Mouse (Mus musculus) thymus, postnatal 25 days (tissue): ENCODE measurements around the gene Plrg1.

ENCODE experiments used
- DNase-seq: peaks from one replicate; pipeline ENCODE4 v3.0.0; 2022

Plrg1 gene

DNA sequence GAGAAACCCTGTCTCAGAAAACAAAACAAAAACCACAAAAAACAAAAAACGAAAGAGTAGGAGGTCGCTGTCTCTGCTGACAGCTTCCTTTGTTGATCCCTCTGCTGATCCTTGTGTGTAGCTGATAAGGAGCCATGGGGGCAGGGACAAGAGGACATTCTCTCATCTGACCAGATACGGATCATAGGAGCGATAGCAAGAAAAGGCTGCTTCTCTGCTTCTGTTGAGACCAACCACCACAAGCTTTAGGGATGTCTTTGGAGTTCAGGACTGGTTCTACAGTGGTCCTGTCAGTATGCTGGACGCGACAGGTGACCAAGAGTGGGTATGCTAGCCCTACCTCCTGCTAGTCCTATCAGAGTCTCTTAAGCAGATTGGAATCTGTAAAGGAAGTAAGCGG is 2.2 kb upstream of the Plrg1 start:
- DNase-seq: no peak

- DNase-seq: peak; percentile 6
Observed at GRCm38 (mm10) chr3:83053758-83054157, 1.6 kb upstream of the Plrg1 start.

- no peak for DNase-seq
Observed at GRCm38 (mm10) chr3:83054759-83055158, 563 bp upstream of the Plrg1 start.

- no peak for DNase-seq
Observed at GRCm38 (mm10) chr3:83057046-83057445, 1.7 kb downstream of the Plrg1 start.

DNA sequence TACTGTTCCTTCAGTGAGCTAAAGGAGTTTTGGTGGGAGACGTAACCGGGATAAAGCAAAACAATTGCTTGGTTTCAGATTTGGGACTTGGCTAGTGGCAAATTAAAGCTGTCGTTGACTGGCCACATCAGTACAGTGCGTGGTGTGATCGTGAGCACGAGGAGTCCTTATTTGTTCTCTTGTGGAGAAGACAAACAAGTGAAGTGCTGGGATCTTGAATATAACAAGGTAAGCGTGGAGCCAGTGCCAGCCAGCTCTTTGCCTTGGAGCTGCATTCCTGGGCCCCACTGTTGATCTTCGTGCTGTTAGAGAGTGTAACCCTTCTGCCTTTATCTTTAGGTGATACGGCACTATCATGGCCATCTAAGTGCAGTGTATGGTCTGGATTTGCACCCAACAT is 12.6 kb downstream of the Plrg1 start:
- DNase-seq: no peak

GRCm38 (mm10) chr3:83068869-83069268 is 13.5 kb downstream of the Plrg1 start:
- DNase-seq: no peak

DNA sequence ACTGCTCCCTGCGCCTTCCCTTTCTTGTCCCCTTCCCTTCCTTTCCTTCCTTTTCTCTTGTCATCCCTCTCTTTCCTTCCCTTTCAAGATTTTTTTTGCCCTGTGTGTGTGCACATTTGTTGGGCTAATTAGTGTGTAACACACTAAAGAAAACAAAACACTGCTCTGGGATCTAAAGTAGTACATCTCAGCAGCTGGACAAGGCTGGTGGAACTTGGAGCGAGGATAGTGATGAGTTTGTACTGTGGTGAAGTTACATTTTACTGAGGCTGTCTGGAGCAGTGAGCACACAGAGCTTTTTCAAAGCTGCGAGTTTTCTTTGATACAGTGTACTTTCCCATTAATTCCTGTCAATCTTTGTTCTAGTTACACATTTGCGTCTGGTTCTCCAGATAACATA is 14.9 kb downstream of the Plrg1 start:
- no peak for DNase-seq

DNA sequence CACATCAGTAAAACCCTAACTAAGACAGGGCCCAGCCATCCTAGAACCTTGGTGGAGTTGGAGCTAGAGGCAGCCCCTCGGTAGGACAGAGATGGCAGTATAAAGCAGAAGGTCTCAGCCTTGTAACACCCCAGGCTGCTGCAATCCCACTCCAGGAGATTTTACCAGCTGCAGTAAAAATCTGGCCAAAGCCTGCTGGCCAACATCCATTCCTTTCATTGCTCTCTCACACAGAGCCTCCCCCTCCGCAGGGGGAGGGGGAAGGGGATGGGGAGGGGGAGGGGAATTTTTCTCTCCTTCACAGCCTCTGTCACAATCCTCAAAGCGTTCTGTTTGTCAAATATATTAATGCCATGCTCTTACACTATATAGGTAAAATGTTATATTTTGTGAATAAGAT is 21.2 kb downstream of the Plrg1 start:
- no peak for DNase-seq

- DNase-seq: peak; percentile 55
Observed at GRCm38 (mm10) chr3:83080567-83081055, 25.3 kb downstream of the Plrg1 start.

DNA sequence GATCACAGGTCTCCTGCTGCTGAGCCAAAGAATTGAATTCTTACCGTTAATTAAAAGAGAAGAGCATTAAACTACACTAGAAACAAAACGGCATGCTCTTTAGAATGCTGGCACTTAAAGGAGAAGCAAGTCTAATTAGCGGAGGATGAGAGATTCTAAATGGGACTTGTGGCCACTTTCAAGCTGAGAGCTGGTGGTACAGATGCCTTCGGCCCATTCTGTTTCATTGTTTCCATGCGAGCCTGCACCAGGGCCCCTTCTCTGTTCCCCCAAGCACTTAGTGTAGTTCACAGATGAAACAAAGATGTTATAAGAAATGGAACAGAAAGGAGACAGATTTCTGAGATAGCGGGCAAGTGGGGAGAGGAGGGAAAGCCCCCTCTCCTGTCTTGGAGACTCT is 42.3 kb downstream of the Plrg1 start:
- DNase-seq: no peak

DNA sequence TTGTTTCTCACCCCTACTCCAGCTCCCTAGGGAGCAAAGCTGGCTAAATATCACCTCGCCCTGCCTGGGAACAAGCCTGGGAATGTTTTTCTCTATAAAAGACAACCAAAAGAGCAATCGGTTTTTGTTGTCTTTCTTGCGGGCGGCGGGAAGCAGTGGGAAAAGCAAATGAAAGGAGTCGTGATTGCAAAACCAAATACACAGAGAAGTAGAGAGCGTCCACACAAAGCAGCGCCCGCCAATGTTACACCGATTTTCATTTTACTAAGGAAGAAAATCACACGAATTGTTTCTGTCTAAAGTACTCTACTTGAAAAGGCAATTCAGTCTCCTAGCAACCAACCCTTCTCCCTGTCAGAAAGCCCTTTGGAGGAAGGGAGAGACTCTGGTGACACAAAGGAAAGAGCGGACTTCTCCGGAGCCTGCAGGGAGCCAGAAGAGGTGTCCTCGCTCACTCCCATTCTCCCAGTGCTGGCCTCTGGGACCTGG is 43.3 kb downstream of the Plrg1 start:
- DNase-seq: no peak

- DNase-seq: no peak
Observed at GRCm38 (mm10) chr3:83099139-83099538, 43.8 kb downstream of the Plrg1 start.

- DNase-seq: no peak
Observed at GRCm38 (mm10) chr3:83099651-83100050, 44.3 kb downstream of the Plrg1 start.

- no peak for DNase-seq
Observed at GRCm38 (mm10) chr3:83102286-83102685, 47.0 kb downstream of the Plrg1 start.

DNA sequence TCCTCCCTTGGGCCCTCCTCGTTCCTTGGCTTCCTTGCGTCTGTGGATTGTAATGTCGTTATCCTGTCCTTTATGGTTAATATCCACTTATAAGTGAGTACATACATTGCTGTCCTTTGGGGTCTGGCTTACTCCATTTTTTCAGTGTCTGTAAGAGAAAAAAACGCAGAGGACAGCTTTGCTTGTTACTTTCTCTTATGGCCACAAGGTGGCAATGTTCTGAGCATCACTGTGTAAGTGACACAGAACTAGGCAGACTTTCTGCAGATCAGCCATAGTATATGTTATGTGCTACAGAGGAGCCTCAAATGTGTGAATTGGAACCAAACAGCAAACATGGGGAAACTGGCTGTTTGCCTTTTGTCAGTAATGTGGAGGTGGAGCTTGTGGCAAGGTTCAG is 54.8 kb downstream of the Plrg1 start:
- no peak for DNase-seq

GRCm38 (mm10) chr3:83111485-83112261 is 56.4 kb downstream of the Plrg1 start:
- no peak for DNase-seq

GRCm38 (mm10) chr3:83112869-83113268 is 57.5 kb downstream of the Plrg1 start:
- DNase-seq: no peak

- DNase-seq: no peak
Observed at GRCm38 (mm10) chr3:83114946-83115345, 59.6 kb downstream of the Plrg1 start.

DNA sequence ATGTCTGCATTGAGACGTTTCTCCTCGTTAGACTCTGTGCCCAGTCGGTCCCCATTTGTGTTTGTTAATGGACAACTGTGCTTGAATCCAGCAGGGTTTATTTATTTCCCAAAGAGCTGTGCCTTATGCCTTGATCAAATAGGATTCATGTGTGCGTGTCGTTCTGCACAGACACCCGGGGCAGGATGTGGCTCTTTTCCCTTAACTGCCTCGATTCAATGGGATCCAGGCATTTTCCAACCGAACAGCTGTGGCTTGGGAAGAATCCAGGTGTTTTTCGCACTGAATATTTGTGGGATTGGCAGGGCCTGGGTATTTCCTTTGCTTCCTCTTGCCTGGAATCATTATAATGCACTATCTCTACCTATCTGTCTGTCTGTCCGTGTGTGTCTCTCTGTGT is 62.3 kb downstream of the Plrg1 start:
- DNase-seq: no peak
